Mouse (Mus musculus) limb, embryonic 11.5 days (tissue): Measurements from ENCODE around the gene Nnat. TPM values are rescaled to one million over a fixed set of nuclear protein-coding genes. Genes with fewer than 3 reads are reported as not detected.

Experiments
- ATAC-seq: fragments of 200-750 bp; cut with Nextera tagmentation; 2 replicates; pipeline ENCODE4 v1.8.0; 2017; ENCODE audit warnings: low read depth; ENCODE audit not compliant: insufficient number of reproducible peaks, low FRiP score, low TSS enrichment
- DNase-seq: peaks from one replicate; pipeline ENCODE4 v3.0.0-alpha.2; 2015; ENCODE audit warnings: low spot score
- H3K27ac ChIP-seq: fragments of 300-500 bp; sonication (generic); replicated peaks from 2 replicates; pipeline ENCODE4 v1.5.1; 2014; ENCODE audit warnings: low read depth, mild to moderate bottlenecking, low read length
- H3K27me3 ChIP-seq: fragments of 300-500 bp; sonication (generic); 2 replicates; pipeline ENCODE4 v1.6.1; 2014; ENCODE audit warnings: mild to moderate bottlenecking, low read length, mixed read lengths; ENCODE audit not compliant: control insufficient read depth, insufficient read depth
- H3K36me3 ChIP-seq: fragments of 300-500 bp; sonication (generic); 2 replicates; pipeline ENCODE4 v1.6.1; 2014; ENCODE audit warnings: mild to moderate bottlenecking, low read length, moderate library complexity, mixed read lengths; ENCODE audit not compliant: control insufficient read depth, insufficient read depth
- H3K4me1 ChIP-seq: fragments of 300-500 bp; sonication (generic); 2 replicates; pipeline ENCODE4 v1.6.1; 2014; ENCODE audit warnings: low read length, mixed read lengths; ENCODE audit not compliant: control insufficient read depth, insufficient read depth
- H3K4me2 ChIP-seq: fragments of 300-500 bp; sonication (generic); 2 replicates; pipeline ENCODE4 v1.6.1; 2014; ENCODE audit warnings: low read depth, mild to moderate bottlenecking, moderate library complexity; ENCODE audit not compliant: severe bottlenecking
- H3K4me3 ChIP-seq: fragments of 300-500 bp; sonication (generic); 2 replicates; pipeline ENCODE4 v1.5.1; 2014; ENCODE audit warnings: low read depth, low read length
- H3K9ac ChIP-seq: fragments of 300-500 bp; sonication (generic); 2 replicates; pipeline ENCODE4 v1.6.1; 2014; ENCODE audit warnings: mild to moderate bottlenecking, low read length
- H3K9me3 ChIP-seq: fragments of 300-500 bp; sonication (generic); 2 replicates; pipeline ENCODE4 v1.6.1; 2016; ENCODE audit warnings: low read length; ENCODE audit not compliant: control insufficient read depth
- WGBS: fragments of 180-500 bp; shearing (Covaris S2); extraction: QIAGEN DNeasy Blood & Tissue Kit; methylation state at CpG from one replicate; pipeline ENCODE4 v1.1.7; 2014; 5-methylcytosine and 5-hydroxymethylcytosine counted together
- polyA plus RNA-seq: library from polyadenylated mRNA; unstranded; fragments of >200 nt; fragmentation: Nextera tagmentation; extraction: Ambion mirVana; gene quantifications from 2 replicates; pipeline ENCODE4 v1.2.1, GENCODE M21; 2014

Gene Nnat
- polyA plus RNA-seq, 1 experiment from 2014 or later, result 1,480 TPM

- no peak for ATAC-seq
- no peak overlapping the region for H3K27ac ChIP-seq
- H3K9me3 ChIP-seq, result peaks cover 14% of the 10 kb centered on the region; the same call in 1 of the 2 replicates
- peaks cover 43% of the 10 kb centered on the region for H3K4me1 ChIP-seq
- 44% methylated on average over 6 of the region's 6 CpGs for WGBS
- no peak for DNase-seq
- H3K4me3 ChIP-seq, result no peak overlapping the region
- H3K9ac ChIP-seq, result no peak overlapping the region
- H3K4me2 ChIP-seq, result no peak overlapping the region
- H3K36me3 ChIP-seq, result peaks cover 21% of the 10 kb centered on the region
- no peaks in the 10 kb centered on the region for H3K27me3 ChIP-seq
Observed at GRCm38 (mm10) chr2:157558520-157558919, 1.4 kb upstream of the Nnat start.

GRCm38 (mm10) chr2:157559440-157559839 lies 438 bp upstream of the Nnat start:
- H3K4me1 ChIP-seq, result peaks cover 35% of the 10 kb centered on the region
- peak overlapping the region; percentile 58 for H3K4me3 ChIP-seq
- peaks cover 21% of the 10 kb centered on the region for H3K36me3 ChIP-seq
- H3K4me2 ChIP-seq, result peak overlapping the region; percentile 27; the same call in 1 of the 2 replicates
- no peaks in the 10 kb centered on the region for H3K27me3 ChIP-seq
- peaks cover 14% of the 10 kb centered on the region; the same call in 1 of the 2 replicates for H3K9me3 ChIP-seq
- peak overlapping the region; percentile 80; the same call in 1 of the 2 replicates for H3K27ac ChIP-seq
- no peak overlapping the region for H3K9ac ChIP-seq
- no peak for ATAC-seq
- peak; percentile 55 for DNase-seq
- WGBS, result 50% methylated on average over 19 of the region's 19 CpGs

DNA sequence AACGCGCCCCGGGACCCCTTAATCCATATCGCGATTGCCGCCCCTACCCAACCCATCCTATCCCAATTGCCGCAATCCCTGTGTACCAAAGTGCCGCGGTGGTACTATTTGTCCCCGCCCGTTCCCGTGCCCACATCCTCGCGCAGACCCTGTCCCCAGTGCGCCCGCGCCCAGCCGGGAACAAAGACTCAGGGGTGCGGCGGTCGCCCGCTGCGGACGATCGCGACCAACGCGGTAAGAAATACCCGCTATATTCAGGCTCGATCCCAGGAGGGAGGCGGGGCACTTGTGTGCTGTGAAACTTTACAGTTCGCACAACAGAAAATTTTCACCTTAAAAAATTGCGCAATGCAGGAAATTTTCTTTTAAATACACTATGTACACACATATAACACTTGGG lies 424 bp downstream of the Nnat start:
- Histone ChIP-seq H3K27ac (peak overlapping the region; percentile 80), H3K27me3 (no peaks in the 10 kb centered on the region), H3K4me1 (peaks cover 34% of the 10 kb centered on the region), H3K36me3 (peaks cover 21% of the 10 kb centered on the region), H3K9me3 (peaks cover 14% of the 10 kb centered on the region; the same call in 1 of the 2 replicates), H3K4me2 (peak overlapping the region; percentile 27), H3K9ac (peak overlapping the region; percentile 82), H3K4me3 (peak overlapping the region; percentile 58)
- 51% methylated on average over 33 of the region's 33 CpGs for WGBS
- no peak for DNase-seq
- ATAC-seq, result no peak

- ATAC-seq (peak; percentile 44; the same call in 1 of the 2 replicates), DNase-seq (peak; percentile 79)
- peak overlapping the region; percentile 53 for H3K9ac ChIP-seq
- peak overlapping the region; percentile 69 for H3K4me2 ChIP-seq
- H3K27me3 ChIP-seq, result no peaks in the 10 kb centered on the region
- H3K9me3 ChIP-seq, result peaks cover 14% of the 10 kb centered on the region; the same call in 1 of the 2 replicates
- H3K36me3 ChIP-seq, result peaks cover 21% of the 10 kb centered on the region
- peak overlapping the region; percentile 5; the same call in 1 of the 2 replicates for H3K27ac ChIP-seq
- WGBS, result 50% methylated on average over 27 of the region's 27 CpGs
- peak overlapping the region; percentile 58 for H3K4me3 ChIP-seq
- peaks cover 26% of the 10 kb centered on the region for H3K4me1 ChIP-seq
Observed at GRCm38 (mm10) chr2:157561165-157561836, 1.4 kb downstream of the Nnat start.

GRCm38 (mm10) chr2:157563031-157563430 lies 3.2 kb downstream of the Nnat start:
- no peak overlapping the region for H3K4me2 ChIP-seq
- no peak overlapping the region for H3K9ac ChIP-seq
- WGBS, result 40% methylated on average over 2 of the region's 2 CpGs
- DNase-seq, result no peak
- peaks cover 9% of the 10 kb centered on the region; the same call in 1 of the 2 replicates for H3K9me3 ChIP-seq
- no peak overlapping the region for H3K4me3 ChIP-seq
- peaks cover 16% of the 10 kb centered on the region for H3K36me3 ChIP-seq
- 0 out of 2 replicates have a peak overlapping the region, but pooled peaks have one; percentile 6 for H3K27ac ChIP-seq
- ATAC-seq, result no peak
- no peaks in the 10 kb centered on the region for H3K27me3 ChIP-seq
- peaks cover 17% of the 10 kb centered on the region for H3K4me1 ChIP-seq

GRCm38 (mm10) chr2:157564723-157565122 lies 4.8 kb downstream of the Nnat start:
- no peak overlapping the region for H3K9ac ChIP-seq
- WGBS, result 83% methylated on average over 4 of the region's 4 CpGs
- H3K4me3 ChIP-seq, result no peak overlapping the region
- peaks cover 6% of the 10 kb centered on the region; the same call in 1 of the 2 replicates for H3K9me3 ChIP-seq
- no peaks in the 10 kb centered on the region for H3K27me3 ChIP-seq
- H3K27ac ChIP-seq, result no peak overlapping the region
- ATAC-seq, result no peak
- no peak for DNase-seq
- peaks cover 12% of the 10 kb centered on the region for H3K4me1 ChIP-seq
- peaks cover 11% of the 10 kb centered on the region for H3K36me3 ChIP-seq
- H3K4me2 ChIP-seq, result peak overlapping the region; percentile 64

- no peak for ATAC-seq
- Histone ChIP-seq H3K27ac (peak overlapping the region; percentile 78), H3K9ac (peak overlapping the region; percentile 93), H3K9me3 (peaks cover 3% of the 10 kb centered on the region; the same call in 1 of the 2 replicates), H3K4me2 (peak overlapping the region; percentile 64), H3K4me1 (peaks cover 12% of the 10 kb centered on the region), H3K4me3 (peak overlapping the region; percentile 99), H3K36me3 (peaks cover 11% of the 10 kb centered on the region), H3K27me3 (no peaks in the 10 kb centered on the region)
- no peak for DNase-seq
- 7% methylated on average over 13 of the region's 13 CpGs for WGBS
Observed at GRCm38 (mm10) chr2:157565446-157565845, 5.6 kb downstream of the Nnat start.

DNA sequence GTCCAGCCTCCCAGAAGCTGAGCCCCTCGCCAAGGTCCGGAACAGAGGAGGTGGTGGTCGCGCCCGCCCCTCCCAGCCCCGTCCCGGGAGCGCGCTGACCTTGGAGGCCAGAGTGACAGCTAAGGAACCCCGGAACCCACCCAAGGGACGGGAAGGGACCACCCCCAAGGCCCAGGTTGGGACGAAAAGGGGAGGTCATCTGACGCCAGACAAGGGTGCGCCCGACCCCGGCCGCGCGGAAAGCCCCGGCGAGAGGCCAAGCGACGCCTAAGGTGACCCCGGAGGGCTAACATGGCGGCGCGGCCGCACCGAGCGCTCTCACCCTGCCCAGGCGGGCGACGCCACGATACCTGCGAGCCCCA lies 6.0 kb downstream of the Nnat start:
- no peaks in the 10 kb centered on the region for H3K27me3 ChIP-seq
- 0% methylated on average over 28 of the region's 35 CpGs for WGBS
- H3K4me1 ChIP-seq, result peaks cover 12% of the 10 kb centered on the region
- peak overlapping the region; percentile 64 for H3K4me2 ChIP-seq
- peak overlapping the region; percentile 99 for H3K4me3 ChIP-seq
- peak; percentile 6; the same call in 1 of the 2 replicates for ATAC-seq
- peak overlapping the region; percentile 93 for H3K9ac ChIP-seq
- H3K9me3 ChIP-seq, result peaks cover 3% of the 10 kb centered on the region; the same call in 1 of the 2 replicates
- no peak for DNase-seq
- peak overlapping the region; percentile 78 for H3K27ac ChIP-seq
- peaks cover 11% of the 10 kb centered on the region for H3K36me3 ChIP-seq
